Mouse (Mus musculus) gastrocnemius, adult 2 months (tissue): ENCODE measurements around the gene Stambpl1. TPM values are rescaled to one million over a fixed set of nuclear protein-coding genes. Genes with fewer than 3 reads are reported as not detected.

Experiments
- DNase-seq: peaks from one replicate; pipeline ENCODE4 v3.0.0; 2022
- H3K27ac ChIP-seq: fragments of 200-600 bp; 2 replicates; pipeline ENCODE4 v1.8.1; 2022; ENCODE audit warnings: mild to moderate bottlenecking
- H3K4me3 ChIP-seq: fragments of 200-600 bp; 2 replicates; pipeline ENCODE4 v1.8.1; 2022; ENCODE audit warnings: mild to moderate bottlenecking, moderate library complexity
- CTCF ChIP-seq: fragments of 200-600 bp; IDR thresholded peaks from 2 replicates; pipeline ENCODE4 v1.8.1; 2022; ENCODE audit warnings: antibody characterized with exemption, mild to moderate bottlenecking, moderate library complexity
- intact Hi-C: fragments of 180-260 bp; cut with DNase I; formaldehyde crosslinking; loops from one replicate; pipeline ENCODE4 v1.15.1; 2025
- total RNA-seq, 2 experiments: library from RNA; stranded (reverse); gene quantifications; 2 replicates each; pipeline ENCODE4 v1.2.3; 2021

Stambpl1 gene
- total RNA-seq, 2 experiments from 2014 or later, result 0.59 to 0.84 TPM

DNA sequence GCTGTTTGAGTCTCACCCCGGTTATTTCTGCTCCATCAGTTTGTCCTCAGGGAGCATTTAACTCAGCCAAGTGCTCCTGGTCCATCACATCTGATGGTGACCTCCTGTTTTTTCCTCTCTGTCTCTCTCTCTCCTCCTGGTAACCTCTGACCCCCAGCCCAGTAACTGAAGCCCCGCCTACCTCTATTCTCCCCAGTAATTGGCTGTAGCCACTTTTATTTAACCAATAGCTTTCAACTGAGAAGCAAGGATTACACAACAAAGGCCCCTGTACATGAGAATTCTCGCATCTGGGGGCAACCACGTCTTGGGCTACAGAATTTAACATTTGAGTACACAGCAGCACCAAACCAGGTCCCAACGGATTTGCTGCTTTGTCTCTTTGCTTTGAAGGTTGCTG is 40.3 kb downstream of the Stambpl1 start:
- no peak for DNase-seq
- intact Hi-C loops, result no loop called here
- TF ChIP-seq CTCF, result no peak
- H3K27ac ChIP-seq, result no peak overlapping the region
- no peak overlapping the region for H3K4me3 ChIP-seq

DNA sequence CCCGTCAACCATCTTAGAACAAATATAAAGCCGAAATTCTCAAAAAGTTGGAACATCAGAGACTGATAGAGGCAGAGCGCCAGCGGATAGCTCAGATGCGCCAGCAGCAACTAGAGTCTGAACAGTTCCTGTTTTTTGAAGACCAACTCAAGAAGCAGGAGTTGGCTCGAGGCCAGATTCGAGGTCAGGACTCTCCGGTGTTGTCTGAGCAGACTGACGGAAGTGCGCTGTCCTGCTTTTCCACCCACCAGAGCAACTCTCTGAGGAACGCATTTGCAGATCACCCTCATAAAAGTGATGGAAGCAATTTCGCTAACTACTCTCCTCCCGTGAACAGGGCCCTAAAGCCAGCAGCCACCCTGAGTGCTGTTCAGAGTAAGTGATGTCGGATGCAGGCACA is 41.9 kb downstream of the Stambpl1 start:
- Histone ChIP-seq H3K4me3 (peak overlapping the region; percentile 43), H3K27ac (peak overlapping the region; percentile 41; the same call in 1 of the 2 replicates)
- DNase-seq, result peak; percentile 82
- intact Hi-C loops, result no loop called here
- no peak for TF ChIP-seq CTCF

DNA sequence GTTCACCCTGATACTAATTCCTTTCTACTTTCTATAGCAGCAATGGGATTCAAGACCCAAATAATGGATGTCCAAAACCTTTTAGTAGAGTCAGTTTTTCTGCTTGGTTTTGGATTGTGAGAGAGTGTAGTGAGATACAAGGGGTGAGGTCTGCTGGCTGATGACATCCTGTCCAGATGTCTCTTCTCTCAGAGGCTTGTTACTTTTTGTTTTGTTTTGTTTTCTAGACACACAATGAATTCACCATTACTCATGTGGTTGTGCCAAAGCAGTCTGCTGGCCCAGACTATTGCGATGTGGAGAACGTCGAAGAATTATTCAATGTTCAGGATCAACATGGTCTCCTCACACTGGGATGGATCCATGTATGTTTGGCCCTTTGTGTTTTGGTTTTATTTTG is 44.0 kb downstream of the Stambpl1 start:
- no peak for DNase-seq
- intact Hi-C loops, result no loop called here
- no peak for TF ChIP-seq CTCF
- no peak overlapping the region for H3K4me3 ChIP-seq
- no peak overlapping the region for H3K27ac ChIP-seq

DNA sequence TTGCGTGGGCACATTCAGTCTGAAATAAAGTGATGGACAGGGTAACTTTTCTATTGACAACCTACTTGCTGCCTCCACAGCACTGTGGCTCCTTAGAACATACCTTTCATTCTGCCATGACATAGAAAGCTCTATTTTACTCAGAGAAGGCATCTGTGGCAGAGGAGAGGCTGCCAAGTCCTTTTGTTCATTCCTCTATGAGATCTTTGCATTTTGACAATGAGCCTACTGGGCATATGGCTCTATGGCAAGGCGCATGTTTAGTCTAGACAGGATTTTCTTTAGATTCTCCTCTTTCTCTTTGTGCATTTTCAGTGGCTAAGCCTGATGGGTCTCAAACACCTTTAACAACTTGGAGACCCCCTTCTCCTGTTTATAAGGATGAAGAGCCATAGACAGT is 45.7 kb downstream of the Stambpl1 start:
- DNase-seq, result no peak
- Histone ChIP-seq H3K4me3 (no peak overlapping the region), H3K27ac (no peak overlapping the region)
- intact Hi-C loops, result no loop called here
- TF ChIP-seq CTCF, result no peak

DNA sequence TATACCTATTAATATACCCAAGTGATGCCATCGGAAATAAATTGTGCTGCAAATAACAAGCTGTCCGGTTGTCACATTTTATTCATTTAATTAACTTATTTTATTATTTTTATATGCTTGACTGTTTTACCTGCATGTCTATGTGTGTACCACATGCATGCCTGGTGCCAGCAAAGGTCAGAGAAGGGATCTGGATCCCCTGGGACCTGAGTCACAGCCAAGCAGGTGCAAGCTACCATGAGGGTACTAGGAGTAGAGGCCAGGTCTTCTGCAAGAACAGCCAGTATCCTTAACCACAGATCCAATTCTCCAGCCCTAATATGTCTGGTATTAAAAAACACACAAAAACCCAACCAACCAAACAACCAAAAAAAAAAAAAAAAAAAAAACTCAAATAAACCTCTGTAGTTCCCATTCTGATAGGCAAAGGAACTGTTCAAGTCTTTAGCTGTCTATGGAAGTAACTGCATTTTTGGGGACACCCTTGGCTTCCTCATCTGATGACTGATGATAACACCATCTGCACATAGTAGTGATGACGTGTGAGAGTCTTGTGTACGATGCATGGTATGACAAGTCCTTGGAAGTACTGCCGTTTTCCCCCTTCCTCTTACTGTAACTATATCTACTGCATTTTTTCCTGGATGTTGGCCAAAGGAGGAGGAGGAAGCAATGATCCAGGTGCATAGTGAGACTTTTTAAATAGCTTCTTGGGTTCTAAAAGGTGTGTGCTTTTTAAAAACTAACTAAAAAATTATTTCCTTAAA is 48.4 kb downstream of the Stambpl1 start:
- intact Hi-C loops, result loop anchor here (5.0 kb wide), 3 partner anchors 92 to 397 kb away; no protein-coding TSS in a partner anchor
- DNase-seq, result no peak
- Histone ChIP-seq H3K27ac (no peak overlapping the region), H3K4me3 (no peak overlapping the region)
- TF ChIP-seq CTCF, result no peak

DNA sequence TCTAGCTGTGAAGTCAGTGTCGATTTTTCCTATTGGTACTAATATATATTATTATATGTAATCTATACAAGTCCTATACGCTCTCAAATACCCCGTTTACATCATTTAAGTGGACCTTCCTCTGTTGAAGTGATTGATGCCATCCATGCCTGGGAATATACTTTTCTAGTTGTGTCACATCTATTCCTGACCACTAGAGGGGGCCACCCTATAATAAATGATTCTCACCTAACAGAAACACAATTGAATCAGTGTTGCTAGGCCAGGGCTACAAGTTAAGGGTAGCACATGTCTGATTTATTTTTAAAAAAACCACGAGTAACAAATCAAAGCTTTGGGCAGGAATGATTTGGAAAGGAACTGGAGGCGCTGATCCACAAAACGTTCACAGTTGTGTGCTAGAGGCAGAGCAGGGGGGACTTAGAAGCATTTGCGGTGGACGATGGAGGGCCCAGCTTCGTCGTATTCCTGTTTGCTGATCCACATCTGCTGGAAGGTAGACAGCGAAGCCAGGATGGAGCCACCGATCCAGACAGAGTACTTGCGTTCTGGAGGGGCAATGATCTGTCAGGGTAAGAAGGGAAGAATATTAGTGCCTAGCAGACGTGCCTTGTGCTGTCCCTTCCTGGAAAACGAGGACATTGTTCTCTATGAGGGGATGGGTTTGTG is 49.4 kb downstream of the Stambpl1 start:
- Histone ChIP-seq H3K27ac (no peak overlapping the region), H3K4me3 (no peak overlapping the region)
- intact Hi-C loops, result loop anchor here (5.0 kb wide), 3 partner anchors 91 to 396 kb away; no protein-coding TSS in a partner anchor
- no peak for DNase-seq
- TF ChIP-seq CTCF, result peak; percentile 75

DNA sequence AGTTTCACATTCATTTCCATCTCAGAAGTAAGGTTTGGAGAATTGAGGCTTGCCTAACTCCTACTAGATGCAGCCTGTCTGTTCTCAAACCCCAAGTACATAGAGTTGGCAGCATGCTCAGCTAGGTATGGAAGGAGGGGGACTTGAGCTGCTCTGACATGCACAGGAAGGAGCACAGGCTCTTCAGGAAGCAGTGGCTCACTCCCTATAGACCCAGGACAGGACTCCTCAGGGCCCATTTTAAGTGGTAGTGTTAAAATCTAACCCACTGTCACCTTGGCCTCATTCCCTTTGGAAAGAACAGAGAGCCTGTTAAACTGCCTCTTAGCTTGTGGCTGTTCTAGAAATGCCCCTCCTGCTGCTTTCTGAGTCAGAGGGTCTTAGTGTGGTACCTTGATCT is 50.9 kb downstream of the Stambpl1 start:
- H3K4me3 ChIP-seq, result no peak overlapping the region
- no peak for TF ChIP-seq CTCF
- DNase-seq, result no peak
- no peak overlapping the region for H3K27ac ChIP-seq
- intact Hi-C loops, result loop anchor here (5.0 kb wide), 3 partner anchors 89 to 394 kb away; no protein-coding TSS in a partner anchor

DNA sequence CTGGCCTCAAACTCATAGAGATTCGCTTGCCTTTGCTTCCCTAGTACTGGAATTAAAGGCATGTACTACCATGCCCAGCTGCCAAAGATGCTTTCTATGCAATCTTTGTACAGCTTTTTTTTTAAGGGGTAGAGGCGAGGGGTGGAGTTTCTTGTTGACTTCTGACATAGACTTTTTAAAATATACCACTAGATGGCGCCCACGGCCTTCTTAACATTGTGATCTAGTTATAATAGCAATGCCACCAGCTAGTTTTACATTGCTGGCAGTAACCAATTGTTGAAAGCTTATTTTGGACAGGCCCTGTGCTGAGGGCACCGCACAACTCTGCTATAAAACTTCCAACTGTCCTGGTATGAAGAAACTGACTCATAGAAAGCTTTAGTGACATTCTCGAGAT is 52.0 kb downstream of the Stambpl1 start:
- intact Hi-C loops, result loop anchor here (1.0 to 5.0 kb wide), 4 partner anchors 41 to 393 kb away; no protein-coding TSS in a partner anchor
- H3K4me3 ChIP-seq, result peak overlapping the region; percentile 25; the same call in 1 of the 2 replicates
- peak; percentile 73 for TF ChIP-seq CTCF
- peak; percentile 43 for DNase-seq
- H3K27ac ChIP-seq, result peak overlapping the region; percentile 35; the same call in 1 of the 2 replicates

DNA sequence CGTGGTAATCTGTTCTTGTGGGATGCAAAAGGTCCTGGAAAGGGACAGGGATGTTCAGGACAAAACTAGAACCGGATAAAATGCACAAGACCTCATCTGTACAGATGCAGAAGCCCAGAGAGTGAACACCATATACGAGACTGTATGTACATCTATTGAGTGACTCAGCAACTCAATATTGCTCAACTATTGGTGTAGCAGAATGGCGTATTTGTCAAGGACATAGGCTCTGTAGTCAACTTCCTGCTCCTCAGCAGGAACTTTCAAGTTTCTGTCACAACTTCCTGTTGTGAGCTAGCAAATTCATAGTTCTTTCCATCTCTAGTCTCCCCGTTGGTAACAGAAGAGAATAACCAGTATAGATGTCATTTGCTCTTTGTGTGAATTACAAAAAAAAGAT is 56.5 kb downstream of the Stambpl1 start:
- no peak for TF ChIP-seq CTCF
- no peak overlapping the region for H3K27ac ChIP-seq
- DNase-seq, result no peak
- intact Hi-C loops, result no loop called here
- H3K4me3 ChIP-seq, result 0 out of 2 replicates have a peak overlapping the region, but pooled peaks have one; percentile 9

DNA sequence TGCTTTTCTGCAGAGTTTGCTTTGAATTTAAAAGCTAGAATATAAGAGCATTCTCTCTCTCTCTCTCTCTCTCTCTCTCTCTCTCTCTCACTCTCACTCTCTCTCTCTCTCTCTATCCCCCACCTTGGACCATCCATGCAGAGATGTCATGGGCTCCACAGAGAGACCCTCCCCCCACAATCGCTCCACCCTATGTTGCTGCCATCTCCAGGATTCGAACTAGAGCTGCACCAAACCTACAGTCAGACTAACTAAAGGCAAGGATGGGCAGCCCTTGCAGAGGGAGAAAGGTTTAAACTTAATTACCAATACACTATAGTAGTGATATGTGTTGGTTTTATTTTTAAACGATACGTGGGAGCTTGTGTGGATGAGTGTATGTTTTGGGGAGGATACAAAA is 58.6 kb downstream of the Stambpl1 start:
- H3K4me3 ChIP-seq, result peak overlapping the region; percentile 24
- TF ChIP-seq CTCF, result no peak
- H3K27ac ChIP-seq, result no peak overlapping the region
- intact Hi-C loops, result no loop called here
- no peak for DNase-seq

DNA sequence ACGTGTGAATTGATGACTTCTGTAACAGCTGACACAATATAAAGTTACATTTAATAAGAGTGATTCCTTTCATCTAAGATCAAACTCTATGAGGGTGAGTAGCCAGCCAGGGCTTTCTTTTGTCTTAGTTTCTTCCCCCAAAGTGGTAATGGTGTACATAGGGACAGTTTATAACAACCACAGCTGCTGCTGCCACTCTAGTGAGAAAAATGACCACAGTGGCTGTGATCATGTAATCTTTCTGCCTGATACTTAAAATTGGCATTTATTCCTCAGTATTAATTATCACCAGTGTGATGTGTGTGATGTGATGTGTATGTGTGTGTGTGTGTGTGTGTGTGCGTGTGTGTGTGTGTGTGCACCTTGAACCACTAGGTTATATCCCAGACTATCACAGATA is 59.9 kb downstream of the Stambpl1 start:
- TF ChIP-seq CTCF, result no peak
- Histone ChIP-seq H3K27ac (peak overlapping the region; percentile 20; the same call in 1 of the 2 replicates), H3K4me3 (peak overlapping the region; percentile 58)
- DNase-seq, result no peak
- intact Hi-C loops, result no loop called here

DNA sequence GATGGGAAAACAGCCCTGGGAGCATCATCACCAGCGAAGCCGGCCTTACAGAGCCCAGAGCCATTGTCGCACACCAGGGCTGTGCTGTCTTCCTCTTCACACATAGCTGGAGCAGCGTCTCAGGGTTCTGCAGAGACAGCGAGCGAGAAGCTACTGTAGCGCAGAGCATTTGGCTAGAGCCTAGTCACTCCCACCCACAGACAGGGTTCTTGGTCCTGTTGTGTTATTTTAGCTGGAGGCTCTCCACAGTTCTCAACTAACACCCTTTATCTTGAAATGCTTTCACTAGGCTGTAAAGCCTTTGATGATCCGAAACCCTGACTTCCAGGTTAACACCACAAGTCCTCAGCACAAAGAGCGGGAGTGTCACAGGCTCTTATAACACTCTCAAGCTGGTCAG is 60.4 kb downstream of the Stambpl1 start:
- Histone ChIP-seq H3K27ac (peak overlapping the region; percentile 20; the same call in 1 of the 2 replicates), H3K4me3 (peak overlapping the region; percentile 58)
- DNase-seq, result no peak
- intact Hi-C loops, result no loop called here
- no peak for TF ChIP-seq CTCF

DNA sequence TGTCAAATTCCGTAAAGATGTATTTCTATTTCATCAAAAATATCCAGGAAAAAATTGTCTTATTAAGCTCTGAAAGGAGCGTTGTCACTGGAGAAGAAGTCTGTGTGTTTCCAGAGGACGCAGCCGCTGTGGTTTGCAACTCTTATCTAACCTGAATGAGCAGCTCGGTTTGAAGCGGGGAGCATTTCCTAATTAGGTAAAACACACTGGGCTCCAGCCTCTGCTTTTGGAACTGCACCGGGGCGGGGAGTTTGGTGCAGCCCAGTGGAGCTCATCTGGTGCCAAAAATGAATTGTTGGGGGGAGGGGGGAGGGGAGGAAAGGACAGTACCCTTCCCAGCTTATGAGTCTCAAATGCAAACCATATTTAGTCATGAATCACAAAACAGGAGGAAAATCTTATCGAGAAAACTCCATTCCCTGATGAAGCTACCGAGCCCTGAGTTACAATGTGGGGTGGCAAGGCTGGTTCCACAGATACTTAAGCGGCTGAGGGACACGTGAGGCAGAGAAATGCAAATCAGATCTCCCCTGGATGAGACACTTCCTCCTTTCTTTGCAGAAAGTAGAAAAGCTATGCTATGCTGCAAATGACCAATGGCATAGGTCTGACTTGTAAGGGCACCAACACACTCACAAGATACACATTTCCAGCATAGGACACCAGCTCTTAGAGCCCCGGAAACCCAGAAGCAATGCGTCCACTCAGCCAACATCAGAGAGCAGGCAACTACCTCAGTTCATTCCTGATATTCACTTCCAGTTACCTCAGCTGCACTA is 62.3 kb downstream of the Stambpl1 start:
- peak; percentile 42 for DNase-seq
- no peak for TF ChIP-seq CTCF
- Histone ChIP-seq H3K4me3 (peak overlapping the region; percentile 58), H3K27ac (peak overlapping the region; percentile 79)
- intact Hi-C loops, result no loop called here
